Mouse (Mus musculus): Measurements from ENCODE around the gene Pitpnb.

The Pitpnb gene

GRCm38 (mm10) chr5:111421424-111421823 is 90.9 kb downstream of the Pitpnb start:
- DNase-seq (ENCODE audit: low spot score), result no peak

- no peak for DNase-seq (ENCODE audit: low spot score)
Observed at GRCm38 (mm10) chr5:111422058-111422800, 91.7 kb downstream of the Pitpnb start.

DNA sequence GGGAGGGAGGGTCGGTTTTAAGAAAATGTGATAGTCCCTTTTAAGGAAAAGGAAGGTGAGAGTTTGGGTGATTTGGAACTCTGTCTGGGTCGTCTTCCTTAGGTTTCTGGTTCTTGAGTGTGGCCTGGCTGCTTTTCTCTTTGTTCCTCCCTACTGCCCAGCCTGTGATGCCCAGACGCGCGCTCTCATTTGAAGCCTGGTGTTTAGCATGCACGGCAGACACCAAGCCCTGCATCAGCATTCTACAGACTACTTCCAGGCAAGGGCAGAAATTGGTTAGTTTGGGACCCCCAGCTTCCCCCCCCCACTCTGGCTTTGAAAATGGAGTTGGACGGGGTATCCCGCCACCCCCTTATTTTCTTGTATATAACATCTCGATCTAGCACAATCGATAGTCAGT is 92.4 kb downstream of the Pitpnb start:
- DNase-seq (ENCODE audit: low spot score), result no peak

GRCm38 (mm10) chr5:111423616-111424015 is 93.1 kb downstream of the Pitpnb start:
- no peak for DNase-seq (ENCODE audit: low spot score)

GRCm38 (mm10) chr5:111425813-111426212 is 95.2 kb downstream of the Pitpnb start:
- DNase-seq (ENCODE audit: low spot score), result no peak

GRCm38 (mm10) chr5:111426249-111426648 is 95.7 kb downstream of the Pitpnb start:
- DNase-seq (ENCODE audit: low spot score), result no peak

DNA sequence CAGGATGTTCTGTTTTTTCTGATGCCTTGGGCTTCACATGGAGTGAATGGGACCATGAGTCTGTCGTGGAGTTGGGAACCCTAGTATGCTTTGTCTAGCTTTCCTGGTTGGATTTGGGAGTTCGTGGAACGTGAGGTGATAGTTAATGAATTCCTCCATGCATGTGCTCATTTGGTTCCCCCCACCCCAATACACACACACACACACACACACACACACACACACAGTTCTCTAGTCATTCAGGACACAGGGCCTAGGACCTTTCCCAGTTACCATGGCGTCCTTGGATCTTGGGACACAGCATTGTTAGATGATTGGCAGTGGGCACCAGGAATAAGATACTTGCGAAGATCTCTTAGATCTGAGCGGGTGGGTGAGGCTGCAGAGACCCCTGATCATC is 98.3 kb downstream of the Pitpnb start:
- no peak for DNase-seq (ENCODE audit: low spot score)

DNA sequence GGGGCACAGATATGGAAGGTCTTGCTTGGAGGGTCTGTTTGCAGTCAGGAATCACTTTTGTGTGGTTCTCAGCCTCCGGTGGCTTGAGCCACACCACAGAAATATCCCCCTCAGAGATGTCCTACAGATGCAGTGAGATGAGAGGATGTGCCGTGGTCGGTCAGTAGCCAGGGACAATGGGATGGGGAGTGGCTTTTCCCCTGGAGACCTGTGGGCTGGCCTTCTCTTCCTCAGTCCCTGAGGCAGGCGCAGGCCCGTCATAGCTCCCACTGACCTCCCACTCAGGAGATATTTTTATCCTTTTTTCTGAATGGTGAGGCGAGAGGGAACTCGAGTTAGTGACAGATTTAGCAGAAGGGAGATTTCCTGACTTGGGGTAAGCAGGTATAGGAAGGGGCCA is 99.2 kb downstream of the Pitpnb start:
- DNase-seq (ENCODE audit: low spot score), result no peak

DNA sequence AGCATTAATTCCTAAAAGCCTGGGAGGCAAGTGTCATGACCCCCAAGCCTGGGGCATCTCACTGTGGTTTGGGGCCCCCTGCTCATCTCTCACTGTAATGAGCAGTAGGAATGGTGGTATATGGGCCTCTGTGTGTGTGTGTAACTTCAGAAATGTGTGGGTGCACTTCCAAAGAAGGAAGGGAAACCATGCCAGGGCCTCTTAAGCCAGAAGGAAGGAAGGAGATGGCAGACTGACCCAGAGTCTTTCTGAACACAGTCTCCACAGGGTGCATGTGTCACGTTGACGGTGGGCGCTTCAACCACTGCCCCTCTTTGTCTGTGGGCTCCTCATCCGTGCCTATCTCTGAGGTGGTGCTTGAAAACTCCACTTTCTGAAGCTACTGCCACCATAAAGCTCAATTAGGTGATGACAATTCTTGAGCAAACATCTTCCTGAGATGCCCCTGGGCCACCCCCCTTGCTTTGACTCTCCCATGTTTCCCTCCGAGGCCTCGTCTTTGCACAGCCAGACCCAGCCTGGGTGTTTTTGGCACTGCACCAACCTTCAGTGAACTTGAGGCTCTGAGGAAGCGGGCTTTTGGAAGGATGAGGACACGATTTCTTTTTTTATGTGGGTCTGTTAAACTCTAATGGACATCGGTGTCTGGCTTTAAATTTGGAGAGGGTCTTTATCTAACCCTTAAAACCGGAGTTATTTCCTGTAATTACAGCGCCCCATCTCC is 100.6 kb downstream of the Pitpnb start:
- DNase-seq (ENCODE audit: low spot score), result no peak

- DNase-seq (ENCODE audit: low spot score), result no peak
Observed at GRCm38 (mm10) chr5:111432842-111433241, 102.3 kb downstream of the Pitpnb start.

- DNase-seq (ENCODE audit: low spot score), result no peak
Observed at GRCm38 (mm10) chr5:111434342-111434842, 103.8 kb downstream of the Pitpnb start.

- DNase-seq (ENCODE audit: low spot score), result no peak
Observed at GRCm38 (mm10) chr5:111436260-111436659, 105.7 kb downstream of the Pitpnb start.

DNA sequence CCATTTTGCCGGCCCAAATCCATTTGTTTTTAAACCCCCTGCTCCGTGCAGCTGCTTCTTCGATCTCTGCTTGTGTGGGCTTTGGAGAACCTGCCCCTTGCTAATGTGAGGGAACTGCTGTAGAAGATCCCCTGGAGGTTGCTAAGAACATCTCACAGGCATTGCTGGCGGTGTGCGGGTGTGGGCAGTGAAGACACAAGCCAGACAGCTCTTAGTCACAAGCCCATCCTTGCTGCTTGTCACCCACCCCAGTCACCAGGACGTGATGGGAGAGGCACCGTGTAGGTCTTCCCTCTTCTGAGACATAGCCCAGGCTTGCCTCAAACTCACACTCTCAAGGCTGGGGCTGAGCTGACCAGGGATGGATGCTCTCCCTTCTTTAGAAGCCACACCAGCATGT is 106.6 kb downstream of the Pitpnb start:
- DNase-seq (ENCODE audit: low spot score), result no peak

Data from ovary, postnatal 10 days (tissue).